ENCODE assay signal across 18 mouse cellular contexts in genomic region chr12:104810923-104811443, GRCm38 (mm10). TPM values are rescaled to one million over a fixed set of nuclear protein-coding genes. Genes with fewer than 3 reads are reported as not detected.
DNase-seq lines count a peak whose midpoint lies in the region; ATAC-seq lines count a peak whose summit lies in the region.
"Had no signal": no experiment of that assay in that cellular context is flagged by ENCODE, and none has a peak within 500 bp of the region (broad histone marks: within the 10 kb centered on the region; RNA-seq: fewer than 3 reads in every experiment).

No protein-coding gene starts in this region.

- intact Hi-C loops in left cerebral cortex, postnatal 4 days (cut with DNase I), result no loop called here

- ATAC-seq in common myeloid progenitor, adult 5-6 weeks (replicated peaks; ENCODE audit: low read depth, poor library complexity, severe bottlenecking), result peak; percentile 66
- peak; percentile 54 for ATAC-seq in megakaryocyte progenitor cell, adult 5-6 weeks (replicated peaks; ENCODE audit: poor library complexity)
- ATAC-seq: CD4-positive, CD25-positive, alpha-beta regulatory T cell, adult 4 months; forebrain, embryonic 13.5 days; forebrain, embryonic 16.5 days; hindbrain, embryonic 16.5 days had no signal

- peak; percentile 64 for DNase-seq in large intestine, adult 2 months (ENCODE audit: low read depth, low spot score)
- DNase-seq in cerebellum, adult 18-20 months, result no peak
- DNase-seq in left cerebral cortex, postnatal 4 days, result no peak
- DNase-seq in layer of hippocampus, adult 18-20 months (ENCODE audit: low spot score in 2 of 2), result no peak
- DNase-seq: adrenal gland, postnatal 10 days; adrenal gland, postnatal 36 days; cerebellum, adult 2 months; cerebellum, postnatal 10 days; cerebellum, postnatal 36 days; gastrocnemius, postnatal 10 days; gastrocnemius, postnatal 36 days; heart, adult 11 months had no signal

- WGBS in large intestine, adult 2 months, result 17% methylated on average over 7 of the region's 7 CpGs

RNA-seq across cellular contexts. Expression of gene Clmn, which starts 53.9 kb away (rescaled TPM):
- under 0.01 and 4.8 TPM in 2 replicates for total RNA-seq in common myeloid progenitor, adult 5-6 weeks (2017)
- 4.7 and 5.9 TPM in 2 replicates for polyA plus RNA-seq in large intestine, adult 2 months (2012; rRNA removed)
- 0.10 TPM in 1 of 2 replicates, not detected in the other for total RNA-seq in megakaryocyte progenitor cell, adult 5-6 weeks (2015)
- not detected in 2 replicates for total RNA-seq in megakaryocyte progenitor cell, adult 5-6 weeks (2017)
- 10 to 100 TPM in 1 of 2 experiments, 1 to 10 TPM in 1; 8.3 to 10.1 TPM for total RNA-seq in left cerebral cortex, postnatal 4 days (2021)
- 100 to 1,000 TPM; 106 to 115 TPM for total RNA-seq in layer of hippocampus, adult 18-20 months (2021)
- polyA plus RNA-seq: CD4-positive, CD25-positive, alpha-beta regulatory T cell, adult 4 months had no signal

RNA-seq across cellular contexts. Expression of gene Dicer1, which starts 59.2 kb away (rescaled TPM):
- total RNA-seq in common myeloid progenitor, adult 5-6 weeks (2017), result 46.1 and 46.6 TPM in 2 replicates
- 5.1 and 10.1 TPM in 2 replicates for polyA plus RNA-seq in large intestine, adult 2 months (2012; rRNA removed)
- 46.2 and 46.6 TPM in 2 replicates for total RNA-seq in megakaryocyte progenitor cell, adult 5-6 weeks (2015)
- 22.4 and 38.8 TPM in 2 replicates for total RNA-seq in megakaryocyte progenitor cell, adult 5-6 weeks (2017)
- 10 to 100 TPM; 77.0 to 80.2 TPM for total RNA-seq in left cerebral cortex, postnatal 4 days (2021)
- total RNA-seq in layer of hippocampus, adult 18-20 months (2021), result 10 to 100 TPM; 38.0 to 38.8 TPM

Comparison
In these comparisons a context has a peak if more than half of its experiments do, and no peak if none do; other contexts are left out.
1. RNA of gene Clmn, which starts 53.9 kb away (total RNA-seq): 106 to 115 TPM in layer of hippocampus, adult 18-20 months; 8.3 to 10.1 TPM in left cerebral cortex, postnatal 4 days, 0.10 TPM in megakaryocyte progenitor cell, adult 5-6 weeks and under 0.01 to 4.8 TPM in common myeloid progenitor, adult 5-6 weeks; every median in the first group is over 4 times any median in the second.